Mouse (Mus musculus) left cerebral cortex, postnatal 36 days (tissue): ENCODE data around the gene Xcr1. TPM values are rescaled to one million over a fixed set of nuclear protein-coding genes. Genes with fewer than 3 reads are reported as not detected.

Experiments used
- DNase-seq, 2 experiments: peaks; one replicate each; pipeline ENCODE4 v3.0.0; 2021 to 2022; ENCODE audit warnings: low spot score in 2 of 2, mixed read lengths in 1 of 2
- intact Hi-C: fragments of 180-260 bp; cut with DNase I; formaldehyde crosslinking; loops from one replicate; pipeline ENCODE4 v1.15.1; 2025
- total RNA-seq, 2 experiments: library from RNA; stranded (reverse); gene quantifications; 2 replicates each; pipeline ENCODE4 v1.2.3; 2021

The Xcr1 gene
- total RNA-seq = not detected

DNA sequence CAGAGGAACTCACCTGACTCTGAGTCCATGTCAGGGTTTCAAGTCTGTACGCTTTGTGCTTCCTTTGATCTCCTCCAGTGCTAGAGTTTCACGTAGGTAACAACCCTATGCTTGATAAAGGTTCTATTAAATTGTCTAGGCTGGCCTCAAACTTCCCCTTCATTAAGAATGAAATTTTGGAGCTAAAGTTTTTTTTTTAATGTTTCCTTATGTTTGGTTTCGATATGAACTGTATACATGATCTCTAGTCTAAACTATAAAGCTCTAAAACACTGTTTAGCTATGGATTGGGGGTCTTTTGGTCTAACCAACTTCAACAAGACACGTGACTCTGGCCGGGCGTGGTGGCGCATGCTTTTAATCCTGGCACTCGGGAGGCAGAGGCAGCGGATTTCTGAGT is at the start of gene Xcr1:
Xcr1 (minus strand) TSS at position 101 of the 400 bp plus-strand sequence.
- intact Hi-C loops = no loop called here
- DNase-seq = no peak

GRCm38 (mm10) chr9:123872049-123872448 is 10.2 kb upstream of the Xcr1 start:
- no peak for DNase-seq
- intact Hi-C loops = no loop called here

DNA sequence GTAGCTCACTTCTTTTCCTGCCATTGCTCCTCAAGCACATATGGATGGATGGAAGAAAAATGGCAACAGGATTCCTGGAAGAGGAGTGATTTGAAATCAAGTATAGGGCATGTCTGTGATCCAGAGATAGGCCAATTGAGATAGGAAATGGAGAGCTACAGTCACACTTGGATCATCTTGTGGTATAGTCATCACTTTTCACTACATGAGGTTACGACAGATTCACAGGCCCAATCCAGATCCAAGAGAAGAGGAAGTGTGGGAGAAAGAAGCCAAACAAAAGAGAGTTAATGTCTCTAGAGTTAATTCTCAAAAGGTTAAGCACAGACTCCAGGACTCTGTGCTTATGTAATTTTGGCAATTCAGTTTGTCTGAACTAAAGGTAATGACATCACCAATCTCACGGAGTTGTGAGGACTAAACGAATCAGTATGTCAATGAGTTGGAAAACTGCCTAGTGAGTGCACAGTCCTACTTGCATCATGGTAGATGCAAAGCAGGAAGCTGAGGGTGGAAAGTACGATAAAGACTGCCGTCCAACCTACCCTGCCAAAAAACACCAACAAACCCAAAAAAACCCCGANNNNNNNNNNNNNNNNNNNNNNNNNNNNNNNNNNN is 7.4 kb upstream of the Xcr1 start:
- DNase-seq = no peak
- intact Hi-C loops = no loop called here

- intact Hi-C loops = no loop called here
These were observed 1.8 kb upstream of the Xcr1 start for GRCm38 (mm10) chr9:123863641-123864040.

DNA sequence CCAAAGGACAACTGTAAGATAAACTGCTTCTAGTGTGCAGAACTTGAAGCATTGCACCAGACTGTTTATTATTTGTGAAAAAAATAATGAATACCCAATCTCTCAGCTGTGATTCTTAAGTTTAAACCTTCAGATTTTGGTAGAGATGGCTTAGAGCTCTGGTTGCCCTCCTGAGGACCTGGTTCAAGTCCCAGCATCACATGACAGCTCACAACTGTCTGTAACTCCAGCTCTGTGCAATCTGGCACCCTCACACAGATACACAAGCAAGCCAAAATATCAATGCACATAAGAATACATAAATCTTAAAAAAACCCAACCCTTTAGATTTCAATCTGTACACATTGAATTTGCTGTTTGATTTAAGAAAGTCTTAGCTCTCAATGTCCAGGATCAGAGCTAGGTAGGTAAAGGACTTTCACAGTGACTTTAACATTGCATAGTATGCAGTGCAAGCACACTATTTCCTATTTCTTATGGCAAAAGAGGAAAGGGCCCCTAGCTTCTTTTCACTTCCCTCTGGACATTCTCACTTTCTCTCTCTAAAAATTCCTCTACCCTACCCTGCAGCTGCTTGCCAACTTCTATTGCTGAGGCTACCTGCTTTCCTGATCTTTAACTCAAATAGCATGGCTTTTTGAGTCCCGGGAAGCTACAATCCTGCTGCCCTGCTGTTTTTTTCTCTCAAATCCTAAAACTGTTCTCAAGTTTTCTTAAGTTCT is 1.2 kb upstream of the Xcr1 start:
- DNase-seq = no peak
- intact Hi-C loops = no loop called here

More at GRCm38 (mm10) chr9:123863641-123864040, 1.8 kb upstream of the Xcr1 start:
- no peak for DNase-seq

- intact Hi-C loops = no loop called here
These were observed 5.0 kb downstream of the Xcr1 start for GRCm38 (mm10) chr9:123856836-123857235.

GRCm38 (mm10) chr9:123852449-123853390 is 9.1 kb downstream of the Xcr1 start:
- no peak for DNase-seq
- intact Hi-C loops = no loop called here

More at GRCm38 (mm10) chr9:123856836-123857235, 5.0 kb downstream of the Xcr1 start:
- no peak for DNase-seq

- peak; percentile 92 to 95 for DNase-seq
- intact Hi-C loops = no loop called here
These were observed 9.9 kb downstream of the Xcr1 start, which contains the start of gene Fyco1 for GRCm38 (mm10) chr9:123851713-123852448. TSS of gene Fyco1 (minus strand) at chr9:123851899.

DNA sequence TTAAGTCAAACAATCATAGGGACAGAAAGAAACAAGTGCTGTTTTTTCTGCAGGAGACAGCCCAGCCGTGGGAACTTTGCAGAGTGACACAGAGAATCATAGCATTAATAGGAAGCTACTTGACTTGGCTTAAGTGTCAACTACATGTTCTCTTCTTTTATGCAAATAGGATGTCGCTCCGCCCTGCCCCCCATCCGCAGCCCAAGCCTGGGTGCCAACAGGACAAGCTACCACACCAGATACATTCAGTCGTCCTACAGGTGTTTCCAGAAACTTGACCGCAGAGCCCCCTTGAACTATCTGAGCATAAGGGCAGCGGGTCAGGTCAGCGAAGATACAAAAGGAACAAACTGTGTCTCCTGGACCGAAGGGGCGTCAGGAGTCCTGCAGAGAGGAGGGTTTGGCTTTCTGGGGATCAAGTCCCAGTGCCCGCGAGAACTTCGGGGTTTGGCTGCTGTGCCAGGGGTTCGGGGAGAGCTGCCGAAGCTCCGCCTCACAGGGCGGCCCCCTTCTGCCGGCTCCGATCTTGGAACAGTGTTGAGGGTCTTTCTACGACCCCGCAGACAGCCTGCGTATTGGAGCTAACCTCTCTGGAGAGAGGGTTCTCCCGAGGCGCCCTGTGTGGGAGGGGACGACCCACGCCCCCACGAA is 10.6 kb downstream of the Xcr1 start:
- peak; percentile 12 to 26 for DNase-seq
- intact Hi-C loops = no loop called here

- intact Hi-C loops = no loop called here
- DNase-seq = no peak
These were observed 11.1 kb downstream of the Xcr1 start for GRCm38 (mm10) chr9:123850705-123851061.

DNA sequence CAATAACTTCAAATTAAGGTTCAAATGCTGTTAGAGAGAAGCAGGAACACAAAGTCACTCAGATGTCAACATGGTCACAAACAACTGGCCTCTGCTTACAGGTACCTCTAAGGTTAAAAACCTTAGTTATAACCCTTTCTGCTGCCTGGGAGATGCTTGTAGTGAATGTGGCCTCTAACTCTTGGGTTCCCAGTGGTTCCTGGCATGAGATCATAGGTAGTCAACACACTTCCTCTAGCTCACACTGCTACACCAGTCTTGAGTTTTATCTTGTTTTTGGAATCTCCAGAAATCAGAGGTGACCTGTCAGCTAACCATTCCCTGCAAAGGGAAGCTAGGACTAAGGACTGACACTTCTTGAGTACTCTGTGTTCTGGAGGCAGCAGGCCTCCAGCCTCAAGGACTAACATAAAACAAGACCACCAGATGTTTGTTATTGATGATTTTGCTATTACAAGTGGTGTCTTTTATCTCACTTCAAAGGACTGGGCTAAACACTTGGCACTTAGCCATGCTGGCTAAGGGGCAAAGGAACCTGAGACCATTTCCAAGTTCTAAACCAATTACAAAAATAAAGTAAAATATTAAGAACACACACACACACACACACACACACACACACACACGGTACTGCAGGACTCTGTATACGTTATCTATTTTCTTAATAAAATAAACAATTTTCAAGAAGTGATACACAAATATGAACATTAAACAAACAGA is 11.7 kb downstream of the Xcr1 start:
- intact Hi-C loops = no loop called here
- no peak for DNase-seq

- intact Hi-C loops = no loop called here
- no peak for DNase-seq
These were observed 15.3 kb downstream of the Xcr1 start for GRCm38 (mm10) chr9:123846490-123846889.

GRCm38 (mm10) chr9:123845120-123845519 is 16.7 kb downstream of the Xcr1 start:
- DNase-seq = no peak
- intact Hi-C loops = no loop called here

DNA sequence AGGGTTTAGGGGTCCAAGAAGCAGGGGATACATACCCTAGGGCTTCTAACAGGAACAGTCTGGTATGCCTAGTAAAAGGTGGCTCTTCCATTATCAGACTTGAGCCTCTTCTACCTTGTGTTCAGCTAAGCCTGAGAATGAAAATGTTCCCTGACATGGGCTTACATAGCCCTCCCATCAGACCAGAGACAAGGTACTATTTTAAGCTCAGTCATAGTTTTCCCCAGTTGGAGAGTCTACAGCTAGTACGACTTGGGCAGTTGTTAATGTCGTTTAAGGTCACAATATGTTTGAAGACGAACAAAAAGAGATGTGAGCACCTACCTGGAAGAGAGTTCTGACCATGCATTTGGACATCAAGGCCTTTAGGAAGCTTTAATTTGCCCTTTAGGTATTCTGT is 17.4 kb downstream of the Xcr1 start:
- intact Hi-C loops = no loop called here

GRCm38 (mm10) chr9:123840243-123840642 is 21.6 kb downstream of the Xcr1 start:
- intact Hi-C loops = no loop called here
- no peak for DNase-seq

More for the DNA sequence above, 17.4 kb downstream of the Xcr1 start:
- no peak for DNase-seq

DNA sequence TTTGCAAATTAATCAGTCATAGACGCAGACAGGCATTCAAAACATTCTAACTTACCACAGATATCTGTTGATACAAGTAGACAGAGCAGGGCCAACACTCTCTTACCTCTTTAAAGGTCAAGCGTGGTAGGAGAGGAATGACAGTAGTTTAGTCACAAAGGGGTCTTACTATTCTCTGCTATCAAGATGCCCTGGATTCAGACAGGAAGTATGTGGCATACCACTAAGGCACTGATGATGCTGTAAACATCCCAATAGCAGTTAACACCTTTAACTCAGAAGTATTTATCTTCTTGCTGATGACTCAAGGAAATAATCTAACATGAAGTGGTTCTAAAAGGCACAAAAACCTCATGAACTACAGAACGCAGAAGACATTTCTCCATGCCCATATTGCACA is 26.0 kb downstream of the Xcr1 start:
- DNase-seq = no peak
- intact Hi-C loops = no loop called here

- no peak for DNase-seq
- intact Hi-C loops = no loop called here
These were observed 32.9 kb downstream of the Xcr1 start for GRCm38 (mm10) chr9:123828916-123829315.

DNA sequence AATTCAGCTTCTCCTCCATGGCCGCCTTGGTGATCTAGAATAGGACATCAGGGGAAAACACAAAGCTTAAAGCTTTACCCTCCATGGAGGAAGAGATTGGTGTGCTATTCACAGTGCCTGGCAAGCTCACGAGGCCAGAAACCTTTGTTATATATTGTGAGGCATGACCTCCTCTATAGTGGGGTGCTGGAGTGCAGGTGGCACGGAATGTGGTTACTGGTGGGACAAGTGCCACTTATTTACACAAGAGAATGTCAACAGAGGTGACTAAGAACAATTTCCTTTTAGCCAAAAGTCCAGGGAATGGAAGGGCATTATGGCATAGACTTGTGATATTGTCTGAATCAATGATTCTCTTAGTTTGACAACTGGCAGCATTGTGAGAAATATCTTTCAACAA is 35.2 kb downstream of the Xcr1 start:
- DNase-seq = no peak
- intact Hi-C loops = no loop called here
